Mouse (Mus musculus) erythroid progenitor cell, adult 5-6 weeks (primary cell): ENCODE data around the gene Ip6k2. TPM values are rescaled to one million over a fixed set of nuclear protein-coding genes. Genes with fewer than 3 reads are reported as not detected.

Source experiments
- ATAC-seq: replicated peaks from 2 replicates; pipeline ENCODE4 v1.8.0; 2016; ENCODE audit warnings: moderate number of reproducible peaks, mild to moderate bottlenecking, moderate TSS enrichment, inconsistent platforms; ENCODE audit not compliant: poor library complexity, low FRiP score, severe bottlenecking
- total RNA-seq, 2 experiments: library from RNA; stranded (forward) in 1 of 2; stranded (reverse) in 1 of 2; fragments of 150-400 nt in 1 of 2; fragments of 186-747, 209-891 nt in 1 of 2; gene quantifications; 2 replicates each; pipeline versions ENCODE4 v1.2.3 to v1.2.4; 2015 to 2017; ENCODE audit warnings: low replicate concordance in 2 of 2

Ip6k2 gene
- total RNA-seq, 2 experiments from 2014 or later = 32.5 to 32.7 TPM

DNA sequence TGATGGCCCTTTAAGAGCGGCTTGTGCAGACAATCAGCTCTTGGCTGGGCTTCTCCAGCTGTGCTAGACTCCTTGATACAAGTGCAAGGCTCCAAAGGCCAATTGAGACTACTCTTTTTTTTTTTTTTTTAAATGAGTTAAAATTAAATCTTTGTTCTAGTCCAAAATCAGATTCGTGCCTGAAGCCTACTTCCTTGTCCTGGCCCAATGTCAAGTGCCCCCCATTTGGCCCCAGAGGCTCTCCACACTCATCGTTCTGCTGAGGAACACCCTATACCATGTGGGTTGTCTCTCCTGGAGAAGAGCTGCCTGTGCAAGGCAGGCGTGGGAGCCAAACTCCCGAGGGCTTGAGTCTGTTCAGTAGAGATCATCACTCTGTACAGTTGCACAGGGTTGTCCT lies 2.6 kb upstream of the Ip6k2 start:
- no peak for ATAC-seq

DNA sequence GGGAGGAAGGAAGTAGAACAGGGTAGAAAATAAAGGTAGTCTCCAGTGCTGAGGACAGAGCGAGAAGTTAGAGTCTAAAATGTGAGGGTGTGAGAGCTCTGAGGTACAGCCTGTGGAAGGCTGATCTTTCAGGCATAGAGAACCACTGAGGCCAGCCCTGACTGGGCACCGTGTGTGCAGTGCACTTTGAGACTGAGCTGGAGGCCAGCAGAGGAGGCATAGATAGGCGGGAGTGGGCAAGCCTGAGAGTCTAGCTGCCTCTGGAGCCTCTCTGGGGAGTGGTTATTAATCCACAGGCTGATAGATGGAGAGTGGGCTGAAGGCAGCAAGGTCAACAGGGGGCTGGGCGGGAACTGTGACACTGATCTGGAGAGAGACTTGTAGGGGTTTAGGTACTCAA lies 1.7 kb upstream of the Ip6k2 start:
- no peak for ATAC-seq

DNA sequence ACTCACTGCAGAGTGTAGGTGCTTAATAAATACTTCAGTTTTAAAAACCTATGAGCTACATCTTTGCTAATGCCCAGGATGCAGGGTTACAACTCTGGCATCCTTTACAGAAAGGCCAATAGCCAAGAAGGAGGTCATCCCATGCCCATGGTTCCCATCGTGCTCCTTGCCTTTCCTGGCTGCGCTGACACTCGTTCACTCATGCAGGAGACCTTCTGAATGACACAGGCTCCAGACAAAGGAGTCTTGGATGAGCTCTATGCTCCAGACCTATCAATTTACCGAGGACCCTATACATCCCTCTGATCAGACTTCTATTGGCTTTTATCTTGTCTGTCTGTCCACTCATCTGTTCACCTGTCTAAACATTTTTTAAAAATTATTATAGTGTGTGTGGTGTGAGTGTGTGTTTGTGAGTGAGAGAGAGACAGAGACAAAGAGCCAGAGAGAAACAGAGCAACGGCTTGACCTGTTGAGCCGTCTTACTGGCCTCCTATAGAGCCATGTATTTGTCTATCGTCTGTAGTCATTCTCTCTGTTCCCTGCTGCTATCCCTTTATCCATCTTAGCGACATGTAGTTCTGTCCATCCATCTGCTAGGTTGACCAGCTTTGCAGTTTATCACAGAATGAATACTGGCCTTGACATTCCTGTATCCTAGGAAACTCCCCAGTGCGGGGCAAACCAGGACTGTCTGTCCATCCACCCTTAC lies 604 bp upstream of the Ip6k2 start:
- ATAC-seq = peak; percentile 7; the same call in 1 of the 2 replicates

GRCm38 (mm10) chr9:108785416-108785815 lies 1.8 kb downstream of the Ip6k2 start:
- no peak for ATAC-seq

GRCm38 (mm10) chr9:108786494-108786893 lies 2.9 kb downstream of the Ip6k2 start:
- ATAC-seq = no peak

DNA sequence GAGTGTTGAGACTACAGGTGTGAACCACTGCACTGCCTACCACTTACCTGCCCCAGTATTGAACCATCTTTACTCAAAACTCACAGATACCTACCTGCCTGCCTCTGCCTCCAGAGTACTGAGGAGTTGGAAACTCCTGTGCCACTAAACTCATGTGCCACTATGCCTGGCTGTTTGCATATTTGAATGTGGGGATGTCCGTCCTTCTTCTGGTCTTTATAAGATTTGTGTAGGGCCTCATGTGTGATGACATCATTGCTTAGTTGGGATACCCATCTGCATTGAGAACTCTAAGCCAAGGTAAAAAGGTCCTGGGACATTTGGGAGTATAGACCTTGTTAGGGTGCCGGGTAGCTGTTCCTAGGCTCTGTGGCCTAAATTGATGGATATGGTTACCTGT lies 3.5 kb downstream of the Ip6k2 start:
- ATAC-seq = no peak

DNA sequence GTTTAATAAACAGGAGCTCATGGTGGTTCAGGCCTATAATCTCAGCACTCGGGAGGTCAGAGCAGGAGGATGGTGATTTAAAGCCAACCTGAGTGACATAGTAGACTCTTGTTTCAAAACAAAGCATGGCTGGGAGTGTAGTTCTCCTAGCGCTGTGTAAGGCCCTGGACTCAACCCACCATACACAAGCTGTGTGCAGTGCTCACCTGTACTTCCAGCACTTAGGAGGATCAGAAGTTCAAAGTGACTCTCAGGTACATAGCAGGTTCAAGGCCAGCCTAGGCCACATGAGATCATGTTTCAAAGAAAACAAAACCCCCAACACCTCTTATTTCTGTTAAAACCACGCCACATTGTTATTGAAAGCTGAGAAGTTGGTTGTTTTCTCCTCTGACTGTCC lies 5.1 kb downstream of the Ip6k2 start:
- no peak for ATAC-seq

DNA sequence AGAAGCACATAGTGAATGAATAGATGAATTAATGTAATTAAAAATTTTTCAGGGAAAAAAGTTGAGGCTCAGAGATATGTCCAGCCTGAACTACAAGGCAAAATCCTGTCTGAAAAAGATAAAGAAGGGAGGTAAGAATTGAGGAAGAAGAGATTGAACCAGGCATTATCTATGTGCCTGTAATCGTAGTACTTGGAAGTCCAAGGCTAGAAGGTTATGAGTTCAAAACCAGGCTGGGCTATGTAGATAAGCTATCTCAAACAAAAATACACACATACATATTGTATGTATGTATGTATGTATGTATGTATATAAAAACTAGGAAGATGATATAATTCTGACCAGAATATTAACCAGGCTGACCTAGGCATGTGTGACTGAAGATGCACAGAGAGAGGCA lies 8.7 kb downstream of the Ip6k2 start:
- no peak; the same call in 1 of the 2 replicates for ATAC-seq

DNA sequence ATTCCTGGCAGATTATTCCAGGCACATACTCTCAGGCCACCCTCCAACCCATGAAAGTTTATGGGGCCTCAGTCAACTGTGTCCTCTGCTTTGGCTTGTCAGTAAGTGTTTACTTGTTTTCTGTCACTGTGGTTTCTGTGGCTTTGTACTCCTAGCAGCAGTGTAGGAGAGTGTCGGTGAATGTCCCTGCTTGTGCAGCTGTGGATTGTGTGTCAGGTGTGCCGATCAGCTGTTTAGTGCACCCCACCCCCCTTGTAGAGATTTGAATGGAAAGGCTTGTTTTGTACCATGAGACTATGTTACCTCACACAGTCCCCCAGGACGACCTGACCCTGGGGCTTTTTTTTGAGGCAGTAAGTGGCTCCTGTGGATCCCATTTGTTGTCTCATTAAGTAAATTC lies 9.1 kb downstream of the Ip6k2 start:
- ATAC-seq = no peak

GRCm38 (mm10) chr9:108795281-108795680 lies 11.7 kb downstream of the Ip6k2 start:
- ATAC-seq = no peak

DNA sequence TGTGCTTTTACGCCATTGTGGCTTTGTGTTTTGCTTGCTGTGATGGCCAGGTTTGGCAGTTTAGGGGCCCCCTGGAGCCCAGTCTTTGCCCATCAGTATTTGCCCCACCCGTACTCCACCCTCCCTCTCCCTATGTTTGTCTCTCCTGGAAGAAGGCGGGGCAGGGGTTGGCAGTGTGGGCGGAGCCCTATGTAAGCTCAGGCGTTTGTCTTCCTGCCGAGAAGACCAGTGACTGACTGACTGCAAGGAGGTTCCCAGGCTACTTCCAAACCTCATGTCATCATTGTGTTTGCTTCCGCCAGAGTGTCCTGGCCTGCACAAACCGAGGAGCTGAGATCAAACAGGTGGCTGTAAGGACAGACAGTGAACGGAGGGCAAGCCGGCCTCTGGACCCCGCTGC lies 12.2 kb downstream of the Ip6k2 start:
- peak; percentile 95 for ATAC-seq

DNA sequence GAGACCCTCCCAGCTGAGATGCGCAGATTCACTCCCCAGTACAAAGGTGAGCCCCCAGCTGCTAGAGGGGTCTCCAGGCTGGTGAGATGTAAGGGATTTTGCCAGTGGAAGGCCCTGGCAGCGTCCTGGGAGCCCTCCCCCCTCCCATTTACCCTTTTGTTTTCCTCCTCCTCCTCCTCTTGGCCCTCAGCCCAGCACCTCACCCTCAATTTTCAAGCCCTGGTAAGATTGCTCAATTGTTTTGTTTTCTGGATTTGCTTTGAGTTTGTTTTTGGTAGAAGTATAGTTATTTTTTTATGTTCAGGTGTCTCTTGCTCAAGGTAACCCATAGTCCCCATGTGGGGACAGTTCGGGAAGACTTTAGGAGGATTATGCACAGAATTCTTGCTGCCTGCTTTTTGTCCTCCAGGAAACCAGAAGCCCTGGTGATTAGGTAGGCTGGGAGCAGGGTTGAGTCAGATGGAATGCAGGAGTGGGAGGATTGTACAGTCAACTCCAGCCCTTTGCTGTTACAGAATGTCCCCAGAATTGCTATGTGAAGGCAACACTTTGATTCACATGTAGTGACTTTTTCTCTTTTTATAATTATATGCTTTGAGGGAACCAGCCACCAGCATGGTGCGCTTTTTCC lies 12.9 kb downstream of the Ip6k2 start:
- no peak for ATAC-seq

DNA sequence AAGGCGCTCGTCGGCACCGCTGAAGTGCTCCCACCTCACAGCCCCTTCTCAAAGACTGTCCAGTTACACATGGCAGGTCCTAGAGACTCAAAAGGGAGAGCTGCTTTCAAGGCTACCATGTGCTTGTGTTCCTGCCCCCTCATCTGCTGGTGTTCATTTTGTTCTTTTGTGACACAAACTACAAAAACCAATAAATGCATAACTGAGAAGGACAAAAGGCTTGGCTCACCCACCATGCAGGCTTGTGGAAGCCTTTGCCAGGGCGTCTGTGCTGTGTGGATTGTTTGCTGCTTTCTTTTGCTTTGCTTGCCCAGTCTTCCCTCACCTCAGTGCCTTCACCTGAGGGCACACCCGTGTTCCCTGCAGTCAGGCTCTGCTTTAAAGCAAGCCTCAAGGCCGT lies 13.9 kb downstream of the Ip6k2 start:
- ATAC-seq = no peak

DNA sequence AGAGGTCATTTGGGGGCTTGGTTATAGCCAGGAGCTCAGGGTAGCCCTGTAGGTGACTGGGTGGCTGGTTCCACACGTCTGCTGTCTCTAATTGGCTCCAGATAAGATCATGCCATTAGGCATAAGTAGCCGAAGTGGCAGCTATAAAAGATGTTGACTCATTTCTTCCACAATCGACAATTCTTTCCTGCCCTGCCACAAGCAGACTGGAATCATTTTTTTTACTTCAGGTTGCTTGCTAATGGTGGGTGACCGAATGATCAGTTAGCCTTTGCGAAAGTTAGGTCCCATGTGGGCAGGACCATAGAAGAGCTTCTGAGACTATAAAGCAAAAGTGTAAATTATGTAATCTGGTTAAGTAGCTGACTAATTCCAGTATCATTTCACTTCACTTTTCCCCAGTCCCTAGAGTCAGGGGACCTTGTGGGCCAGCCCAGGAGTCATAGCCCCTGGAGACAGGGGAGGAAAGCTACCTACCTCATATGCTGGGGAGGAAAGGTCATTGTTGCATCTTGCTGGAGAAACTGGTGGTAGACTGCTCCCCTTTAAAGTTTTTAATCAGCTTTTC lies 15.0 kb downstream of the Ip6k2 start:
- ATAC-seq = no peak

DNA sequence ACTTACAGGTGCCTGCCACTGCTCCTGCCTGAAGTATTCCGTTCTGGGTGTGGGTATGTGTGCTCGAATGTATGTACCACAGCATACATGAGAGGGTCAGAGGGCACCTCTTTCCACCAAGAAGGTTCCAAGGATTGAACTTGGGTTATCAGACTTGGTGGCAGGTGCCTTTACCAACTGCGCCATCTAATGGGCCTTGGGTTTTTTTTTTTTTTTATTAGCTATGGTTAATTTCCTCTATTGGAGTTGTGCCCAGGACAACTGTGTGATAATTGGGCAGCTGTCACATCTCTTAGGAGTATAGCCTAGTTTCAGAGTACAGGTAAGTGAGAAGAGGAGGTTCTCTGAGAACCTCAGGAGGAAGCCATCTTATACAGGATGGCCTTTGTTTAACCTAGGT lies 16.0 kb downstream of the Ip6k2 start:
- no peak for ATAC-seq

DNA sequence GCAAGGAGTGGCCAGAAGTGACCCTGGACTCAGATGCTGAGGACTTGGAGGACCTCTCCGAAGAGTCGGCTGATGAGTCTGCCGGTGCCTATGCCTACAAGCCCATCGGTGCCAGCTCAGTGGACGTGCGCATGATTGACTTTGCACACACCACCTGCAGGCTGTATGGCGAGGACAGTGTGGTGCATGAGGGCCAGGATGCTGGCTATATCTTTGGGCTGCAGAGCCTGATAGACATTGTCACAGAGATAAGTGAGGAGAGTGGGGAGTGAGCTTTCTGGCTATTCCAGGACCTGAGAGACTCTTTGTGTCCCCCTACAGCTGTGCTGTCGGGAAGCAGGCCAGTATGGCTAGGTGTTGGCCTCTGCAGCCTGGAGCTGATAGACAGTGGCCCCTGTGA lies 22.2 kb downstream of the Ip6k2 start:
- peak; percentile 41 for ATAC-seq

GRCm38 (mm10) chr9:108806379-108806778 lies 22.8 kb downstream of the Ip6k2 start:
- ATAC-seq = no peak

GRCm38 (mm10) chr9:108806831-108807230 lies 23.2 kb downstream of the Ip6k2 start:
- peak; percentile 46 for ATAC-seq

DNA sequence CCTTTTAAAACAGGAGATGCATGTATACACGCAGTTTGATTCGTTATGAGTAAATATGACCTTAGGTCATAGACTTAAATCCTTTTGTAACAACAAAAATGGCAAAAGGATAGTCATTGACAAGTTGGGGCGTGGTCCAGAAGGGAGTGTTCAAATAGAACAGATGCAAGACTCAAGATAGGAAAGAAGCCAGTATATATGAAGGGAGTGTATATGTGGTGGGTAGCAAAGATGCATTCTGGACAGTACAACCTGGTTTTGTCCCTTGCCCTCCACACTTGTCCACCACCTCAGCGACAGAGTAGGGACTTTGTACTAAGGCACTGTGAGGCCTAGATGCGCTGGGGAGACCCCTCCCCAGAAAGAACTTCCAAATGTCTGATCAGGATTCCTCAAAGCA lies 24.1 kb downstream of the Ip6k2 start:
- ATAC-seq = peak; percentile 67

GRCm38 (mm10) chr9:108808163-108808665 lies 24.6 kb downstream of the Ip6k2 start, which contains the start of gene Nckipsd:
Nckipsd (plus strand) TSS chr9:108808368.
- ATAC-seq = peak; percentile 75

DNA sequence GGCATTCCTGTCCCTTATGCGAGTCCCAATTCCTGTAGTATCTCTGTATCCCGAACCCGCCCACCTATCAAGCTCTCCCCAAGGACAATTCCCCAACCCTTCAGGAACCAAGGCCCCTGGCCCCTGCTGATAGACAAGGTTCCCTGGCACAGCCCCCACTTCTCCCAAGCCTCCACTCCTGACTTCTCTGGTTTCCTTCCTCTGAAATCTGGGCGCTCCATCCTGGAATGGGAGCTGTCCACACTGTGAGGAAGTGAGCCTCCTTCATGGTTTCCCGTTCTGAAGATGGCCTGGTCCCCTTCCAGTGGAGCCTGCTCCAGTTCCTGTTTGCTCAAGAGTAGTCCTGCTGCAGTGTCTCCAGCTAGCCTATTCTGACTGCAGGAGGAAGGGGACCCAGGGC lies 25.6 kb downstream of the Ip6k2 start:
- ATAC-seq = no peak
